Mouse (Mus musculus) ES-E14 (cell line): ENCODE results near the gene Fnip1.

Source experiments
- CHD2 ChIP-seq: IDR thresholded peaks from 2 replicates; pipeline ENCODE4 v1.6.1; 2014; ENCODE audit warnings: mild to moderate bottlenecking, low read depth, low read length, inconsistent platforms
- HCFC1 ChIP-seq: IDR thresholded peaks from 2 replicates; pipeline ENCODE4 v1.6.1; 2012; ENCODE audit warnings: low read length, inconsistent platforms, borderline replicate concordance; ENCODE audit not compliant: insufficient read depth
- MAFK ChIP-seq: IDR thresholded peaks from 2 replicates; pipeline ENCODE4 v1.6.1; 2014; ENCODE audit warnings: mild to moderate bottlenecking, low read depth, low read length, inconsistent platforms; ENCODE audit not compliant: insufficient read depth
- ZC3H11A ChIP-seq: IDR thresholded peaks from 2 replicates; pipeline ENCODE4 v1.6.1; 2012; ENCODE audit warnings: low read depth, mild to moderate bottlenecking, inconsistent platforms, low read length, borderline replicate concordance

DNA sequence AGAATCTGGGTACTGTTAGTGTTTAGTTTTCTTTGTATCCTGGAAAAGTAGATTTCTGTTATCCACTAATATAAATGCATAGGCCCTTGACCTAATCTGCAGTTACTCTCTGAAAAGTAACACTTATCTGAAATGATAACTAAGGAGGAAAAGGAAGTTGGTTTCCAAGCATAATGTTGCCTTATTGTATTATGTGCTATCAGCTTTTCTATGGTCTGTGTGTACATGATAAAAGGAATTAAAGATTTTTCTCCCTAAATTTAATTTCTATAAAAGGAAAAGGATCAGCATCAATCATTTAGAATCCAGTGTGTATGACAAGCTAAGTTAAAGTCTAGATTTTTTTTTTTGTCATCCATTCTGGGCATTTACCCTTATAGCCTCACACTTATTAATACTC lies 75.6 kb downstream of the Fnip1 start:
- TF ChIP-seq HCFC1 (no peak), ZC3H11A (no peak), MAFK (no peak), CHD2 (no peak)
